Mouse (Mus musculus) lung, postnatal 0 days (tissue): ENCODE measurements around the gene Zfp296. TPM values are rescaled to one million over a fixed set of nuclear protein-coding genes. Genes with fewer than 3 reads are reported as not detected.

Experiments
- ATAC-seq: fragments of 200-750 bp; cut with Nextera tagmentation; 2 replicates; pipeline ENCODE4 v1.8.0; 2017; ENCODE audit warnings: moderate library complexity
- DNase-seq: peaks from one replicate; pipeline ENCODE4 v3.0.0-alpha.2; 2016; ENCODE audit warnings: low spot score
- H3K27ac ChIP-seq: fragments of 300-500 bp; sonication (generic); 2 replicates; pipeline ENCODE4 v1.5.1; 2014; ENCODE audit warnings: antibody characterized with exemption, mild to moderate bottlenecking, low read length, mixed read lengths
- H3K27me3 ChIP-seq: fragments of 300-500 bp; sonication (generic); replicated peaks from 2 replicates; pipeline ENCODE4 v1.6.1; 2014; ENCODE audit warnings: low read length, mixed read lengths; ENCODE audit not compliant: insufficient read depth
- H3K36me3 ChIP-seq: fragments of 300-500 bp; sonication (generic); 2 replicates; pipeline ENCODE4 v1.6.1; 2014; ENCODE audit warnings: low read length, mixed read lengths; ENCODE audit not compliant: insufficient read depth
- H3K4me1 ChIP-seq: fragments of 300-500 bp; sonication (generic); 2 replicates; pipeline ENCODE4 v1.6.1; 2014; ENCODE audit warnings: antibody characterized with exemption, low read depth, low read length, mixed read lengths; ENCODE audit not compliant: insufficient read depth
- H3K4me2 ChIP-seq: fragments of 300-500 bp; sonication (generic); replicated peaks from 2 replicates; pipeline ENCODE4 v1.6.1; 2014; ENCODE audit warnings: low read depth, mild to moderate bottlenecking, low read length, moderate library complexity, mixed read lengths
- H3K4me3 ChIP-seq: fragments of 300-500 bp; sonication (generic); 2 replicates; pipeline ENCODE4 v1.5.1; 2014; ENCODE audit warnings: low read depth, low read length
- H3K9ac ChIP-seq: fragments of 300-500 bp; sonication (generic); replicated peaks from 2 replicates; pipeline ENCODE4 v1.6.1; 2014; ENCODE audit warnings: low read depth, mild to moderate bottlenecking
- H3K9me3 ChIP-seq: fragments of 300-500 bp; sonication (generic); 2 replicates; pipeline ENCODE4 v1.6.1; 2016; ENCODE audit warnings: low read length, mixed read lengths
- CTCF ChIP-seq: IDR thresholded peaks from 2 replicates; pipeline ENCODE4 v1.5.1; 2016; ENCODE audit warnings: antibody characterized with exemption, mild to moderate bottlenecking
- EP300 ChIP-seq: IDR thresholded peaks from 2 replicates; pipeline ENCODE4 v1.6.1; 2016; ENCODE audit warnings: antibody characterized with exemption, mild to moderate bottlenecking, control low read depth
- WGBS: fragments of 180-500 bp; shearing (Covaris S2); extraction: QIAGEN DNeasy Blood & Tissue Kit; methylation state at CpG from one replicate; pipeline ENCODE4 v1.1.7; 2014; 5-methylcytosine and 5-hydroxymethylcytosine counted together
- polyA plus RNA-seq: library from polyadenylated mRNA; unstranded; fragments of >200 nt; fragmentation: Nextera tagmentation; extraction: Ambion mirVana; gene quantifications from 2 replicates; pipeline ENCODE4 v1.2.1, GENCODE M21; 2015

Zfp296 gene
- polyA plus RNA-seq, 1 experiment from 2014 or later: 0.88 TPM

- Histone ChIP-seq H3K4me1 (peaks cover 15% of the 10 kb centered on the region), H3K27ac (no peak overlapping the region), H3K27me3 (no peaks in the 10 kb centered on the region), H3K9me3 (no peaks in the 10 kb centered on the region), H3K4me2 (no peak overlapping the region), H3K9ac (no peak overlapping the region), H3K4me3 (no peak overlapping the region), H3K36me3 (no peaks in the 10 kb centered on the region)
- WGBS: 57% methylated on average over 8 of the region's 8 CpGs
- ATAC-seq (no peak; the same call in 1 of the 2 replicates), DNase-seq (no peak)
- TF ChIP-seq CTCF (no peak), EP300 (no peak)
These were observed 34.9 kb upstream of the Zfp296 start for GRCm38 (mm10) chr7:19542155-19542691.

DNA sequence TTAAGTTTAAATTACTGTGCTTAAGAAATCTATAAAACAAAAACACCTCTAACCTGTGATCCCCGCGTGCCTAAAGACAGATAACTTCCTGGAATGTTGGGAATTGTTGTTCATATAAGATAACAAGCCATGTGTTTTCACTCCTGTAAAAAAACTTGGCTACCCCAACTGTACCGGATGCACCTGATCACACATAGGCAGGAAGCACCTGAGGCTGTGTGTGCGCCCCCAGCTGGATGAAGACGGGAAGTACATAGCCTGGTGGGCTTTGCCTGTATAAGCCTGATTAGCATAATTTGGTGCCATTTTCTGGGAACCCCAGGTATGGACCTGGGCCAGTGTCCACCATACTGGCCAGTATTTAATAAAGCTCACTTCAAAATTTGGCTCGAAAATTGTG lies 33.5 kb upstream of the Zfp296 start:
- no peak overlapping the region for H3K4me2 ChIP-seq

DNA sequence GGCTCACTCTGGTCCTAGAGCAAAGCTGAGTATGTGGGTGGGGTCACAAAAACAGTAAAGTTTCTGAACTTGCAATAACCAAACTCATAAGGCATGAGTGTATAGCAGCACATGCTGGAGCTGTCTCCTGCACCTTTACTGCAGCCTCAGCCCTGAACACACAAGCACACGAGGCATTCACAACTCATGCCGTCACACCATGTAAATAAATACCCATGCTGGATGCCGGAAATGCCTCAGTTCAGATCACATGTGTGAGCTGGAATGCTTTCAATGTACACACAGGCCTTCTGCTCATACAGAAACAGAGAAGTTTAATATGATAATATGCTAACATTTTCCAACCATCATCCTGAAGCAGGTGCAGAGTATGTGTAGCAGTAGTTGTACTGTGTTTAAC lies 31.1 kb upstream of the Zfp296 start:
- H3K9me3 ChIP-seq: no peaks in the 10 kb centered on the region
- no peak overlapping the region for H3K9ac ChIP-seq
- DNase-seq: peak; percentile 75
- 0 out of 2 replicates have a peak overlapping the region, but pooled peaks have one; percentile 33 for H3K27ac ChIP-seq
- no peak overlapping the region for H3K4me2 ChIP-seq
- TF ChIP-seq EP300: peak; percentile 32; the same call in 1 of the 2 replicates
- TF ChIP-seq CTCF: no peak
- no peaks in the 10 kb centered on the region for H3K27me3 ChIP-seq
- no peaks in the 10 kb centered on the region for H3K36me3 ChIP-seq
- ATAC-seq: peak; percentile 65
- H3K4me1 ChIP-seq: peaks cover 21% of the 10 kb centered on the region
- H3K4me3 ChIP-seq: no peak overlapping the region
- 9% methylated on average over 3 of the region's 3 CpGs for WGBS

More for the DNA sequence above, 33.5 kb upstream of the Zfp296 start:
- Histone ChIP-seq H3K27me3 (no peaks in the 10 kb centered on the region), H3K27ac (no peak overlapping the region), H3K9ac (no peak overlapping the region), H3K4me1 (peaks cover 21% of the 10 kb centered on the region), H3K36me3 (no peaks in the 10 kb centered on the region), H3K4me3 (no peak overlapping the region), H3K9me3 (no peaks in the 10 kb centered on the region)
- TF ChIP-seq EP300 (no peak), CTCF (peak; percentile 67)
- DNase-seq: peak; percentile 38
- 32% methylated on average over 6 of the region's 6 CpGs for WGBS
- ATAC-seq: no peak

DNA sequence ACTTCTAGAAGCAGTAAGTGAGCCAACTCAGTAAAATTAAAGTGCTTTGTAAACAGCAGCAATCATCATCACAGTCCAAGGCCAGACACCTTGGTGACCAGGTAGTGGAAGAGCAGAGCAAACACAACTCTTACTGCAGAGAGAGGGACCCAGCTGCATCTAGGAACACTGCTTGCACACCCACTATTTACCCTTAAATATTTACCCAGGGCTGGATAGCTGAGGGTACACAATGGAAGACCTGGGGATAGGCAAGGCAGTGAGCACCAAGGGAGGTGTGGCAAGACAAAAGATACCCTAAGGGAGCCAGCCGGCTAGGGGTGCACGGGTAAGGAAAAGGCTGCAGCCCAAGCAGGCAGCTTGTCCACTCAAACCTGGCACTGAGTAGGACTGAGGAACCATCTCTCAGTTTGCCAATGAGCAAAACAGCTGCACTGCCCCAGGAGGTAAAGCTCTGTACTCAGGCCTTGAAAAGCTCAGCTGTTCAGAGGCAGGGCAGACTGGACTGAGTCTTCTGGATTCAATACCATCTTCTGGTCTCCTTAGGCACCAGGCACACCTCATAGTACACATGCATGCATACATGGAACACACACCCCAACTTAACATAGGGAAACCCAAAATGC lies 29.6 kb upstream of the Zfp296 start:
- Histone ChIP-seq H3K36me3 (no peaks in the 10 kb centered on the region), H3K4me2 (no peak overlapping the region), H3K9ac (no peak overlapping the region), H3K4me3 (no peak overlapping the region), H3K27ac (peak overlapping the region; percentile 54), H3K27me3 (no peaks in the 10 kb centered on the region), H3K4me1 (peaks cover 16% of the 10 kb centered on the region), H3K9me3 (no peaks in the 10 kb centered on the region)
- peak; percentile 40 for DNase-seq
- TF ChIP-seq CTCF (no peak), EP300 (no peak)
- ATAC-seq: peak; percentile 46
- WGBS: 72% methylated on average over 2 of the region's 2 CpGs

DNA sequence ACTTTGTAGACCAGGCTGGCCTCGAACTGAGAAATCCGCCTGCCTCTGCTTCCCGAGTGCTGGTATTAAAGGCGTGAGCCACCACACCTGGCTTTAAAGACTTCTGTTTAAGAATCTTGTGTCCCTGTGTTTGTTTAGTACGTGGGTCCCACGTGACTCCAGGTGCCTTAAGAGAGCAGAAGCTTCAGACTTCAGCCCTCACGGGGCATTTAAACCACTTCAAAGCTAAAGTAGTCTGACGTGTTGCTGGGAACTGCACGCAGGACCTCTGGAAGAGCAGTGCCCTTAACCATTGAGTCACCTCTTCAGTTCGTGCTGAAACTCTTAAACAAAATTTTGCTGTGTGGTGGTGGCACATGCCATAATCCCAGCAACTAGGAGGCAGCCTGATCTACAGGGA lies 27.7 kb upstream of the Zfp296 start:
- Histone ChIP-seq H3K4me1 (peaks cover 16% of the 10 kb centered on the region), H3K4me2 (no peak overlapping the region), H3K9ac (no peak overlapping the region), H3K4me3 (no peak overlapping the region), H3K27ac (no peak overlapping the region), H3K27me3 (no peaks in the 10 kb centered on the region), H3K36me3 (no peaks in the 10 kb centered on the region), H3K9me3 (no peaks in the 10 kb centered on the region)
- no peak for TF ChIP-seq EP300
- TF ChIP-seq CTCF: no peak
- WGBS: 49% methylated on average over 10 of the region's 10 CpGs
- ATAC-seq (peak; percentile 62), DNase-seq (peak; percentile 60)

DNA sequence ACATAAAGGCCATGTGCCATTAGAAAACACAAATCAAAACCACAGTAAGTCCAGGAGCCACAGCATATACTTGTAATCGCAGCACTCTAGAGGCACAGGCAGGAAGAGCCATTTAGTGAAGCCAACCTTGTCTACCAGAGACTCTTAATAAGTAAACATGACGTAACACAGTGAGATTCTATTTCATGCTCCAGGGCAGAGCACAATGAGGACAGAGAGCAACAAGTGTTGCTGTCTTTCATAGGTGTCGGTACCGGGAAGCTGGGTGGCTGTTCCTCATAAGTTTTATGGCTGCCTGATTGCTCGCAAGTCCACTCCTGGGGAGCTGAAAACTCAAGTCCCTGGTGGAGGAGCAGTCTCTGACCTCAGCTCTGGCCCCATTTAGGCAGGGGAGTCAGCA lies 25.5 kb upstream of the Zfp296 start:
- Histone ChIP-seq H3K4me1 (peaks cover 8% of the 10 kb centered on the region), H3K4me3 (no peak overlapping the region), H3K4me2 (no peak overlapping the region), H3K27ac (no peak overlapping the region), H3K9me3 (no peaks in the 10 kb centered on the region), H3K9ac (no peak overlapping the region), H3K27me3 (no peaks in the 10 kb centered on the region), H3K36me3 (no peaks in the 10 kb centered on the region)
- WGBS: 86% methylated on average over 5 of the region's 5 CpGs
- DNase-seq: no peak
- TF ChIP-seq EP300: no peak
- no peak for TF ChIP-seq CTCF
- ATAC-seq: no peak
